Mouse (Mus musculus) T-helper 2 cell (primary cell): Measurements from ENCODE around the gene Stac.

Experiments
- in situ Hi-C: fragments of 300-600 bp; cut with MboI, MseI; formaldehyde crosslinking; loops from one replicate; pipeline ENCODE4 v1.15.1; 2025; ENCODE audit warnings: high pct_unique_total_duplicates

Stac gene

GRCm38 (mm10) chr9:111606603-111607002 is 83.5 kb downstream of the Stac start:
- in situ Hi-C loops: no loop called here

GRCm38 (mm10) chr9:111587527-111587926 is 102.6 kb downstream of the Stac start:
- in situ Hi-C loops: no loop called here

DNA sequence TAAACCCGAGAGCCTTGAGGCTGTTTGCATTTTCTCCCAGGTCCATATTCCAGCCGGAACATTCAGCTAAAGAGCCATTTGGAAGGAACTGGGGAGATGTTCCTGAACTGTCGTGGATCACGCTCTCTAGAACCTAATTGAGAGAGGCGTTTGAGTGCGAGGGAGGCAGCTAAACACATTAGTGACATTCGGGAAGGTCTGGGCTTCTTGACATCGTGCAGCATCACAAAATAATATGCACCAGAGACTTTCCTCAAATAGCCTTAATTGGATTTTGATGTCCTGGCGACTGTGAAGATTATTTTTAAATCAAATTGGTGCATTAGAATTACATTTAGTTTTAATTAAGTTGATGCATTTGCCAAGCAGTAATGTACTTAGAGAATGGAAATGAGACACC is 111.4 kb downstream of the Stac start:
- in situ Hi-C loops: loop anchor here (10.0 kb wide), 1 partner anchor 694 kb away; the partner anchor contains the start of gene Tmie

GRCm38 (mm10) chr9:111577453-111577852 is 112.7 kb downstream of the Stac start:
- in situ Hi-C loops: loop anchor here (10.0 kb wide), 1 partner anchor 693 kb away; the partner anchor contains the start of gene Tmie

DNA sequence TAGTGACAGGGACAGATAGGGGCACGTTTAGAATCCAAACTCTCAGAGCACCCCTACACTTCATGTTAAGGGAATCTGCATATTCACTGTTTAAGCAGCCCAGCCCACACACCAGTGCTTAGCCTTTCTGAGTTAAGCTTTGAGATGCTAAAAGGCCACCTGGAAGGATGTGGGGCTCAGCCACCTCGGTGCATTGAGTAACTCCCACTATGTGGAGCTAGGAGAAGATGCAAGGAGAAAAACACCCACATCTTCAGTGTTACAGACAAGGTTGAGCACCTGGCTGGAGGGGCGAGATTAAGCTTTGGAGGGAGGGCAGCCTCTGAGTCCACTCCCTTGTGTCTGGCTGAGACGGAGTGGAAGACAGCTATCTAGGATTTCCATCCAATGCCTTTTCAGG is 114.3 kb downstream of the Stac start:
- in situ Hi-C loops: loop anchor here (10.0 kb wide), 1 partner anchor 691 kb away; the partner anchor contains the start of gene Tmie

GRCm38 (mm10) chr9:111573836-111574235 is 116.3 kb downstream of the Stac start:
- in situ Hi-C loops: loop anchor here (10.0 kb wide), 1 partner anchor 689 kb away; the partner anchor contains the start of gene Tmie

- in situ Hi-C loops: loop anchor here (10.0 kb wide), 1 partner anchor 687 kb away; the partner anchor contains the start of gene Tmie
Observed at GRCm38 (mm10) chr9:111571619-111572018, 118.5 kb downstream of the Stac start.

DNA sequence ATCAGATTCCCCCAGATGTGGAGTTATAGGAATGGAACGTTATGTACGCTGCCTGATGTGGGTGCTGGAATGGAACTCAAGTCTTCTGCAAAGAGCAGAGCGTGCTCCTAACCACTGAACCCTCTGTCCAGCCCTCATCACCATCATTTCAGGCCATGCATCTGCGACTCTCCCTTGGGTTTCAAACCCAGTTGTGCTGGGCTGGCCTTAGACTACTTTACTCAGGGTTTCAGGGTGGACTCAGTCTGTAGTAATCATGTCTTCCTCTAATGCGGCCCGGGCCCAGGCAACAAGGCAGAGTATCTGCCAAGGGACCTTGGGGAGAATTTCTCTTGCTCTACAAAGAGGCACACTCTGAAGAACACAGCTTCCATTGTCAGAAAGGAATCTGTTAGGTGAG is 126.0 kb downstream of the Stac start:
- in situ Hi-C loops: no loop called here

DNA sequence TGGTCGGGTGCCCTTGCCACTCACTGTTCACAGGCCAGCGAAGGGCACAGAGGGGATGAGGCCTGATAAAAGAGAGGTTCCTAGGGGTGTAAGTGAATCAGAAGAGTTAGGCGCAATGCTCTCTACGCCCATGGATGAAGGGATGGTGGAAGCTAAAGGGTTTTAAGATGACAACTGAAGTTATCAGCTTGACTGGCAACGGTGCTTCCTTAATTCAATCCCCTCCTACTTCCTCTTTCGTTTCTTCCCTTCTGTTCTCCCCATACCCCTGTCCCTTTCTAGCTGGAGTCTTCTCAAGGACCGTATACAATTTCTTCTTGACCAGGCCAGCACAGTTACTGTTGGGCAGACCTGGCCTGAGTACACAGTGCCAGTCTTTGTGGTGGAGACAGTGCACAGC is 126.9 kb downstream of the Stac start:
- in situ Hi-C loops: no loop called here

DNA sequence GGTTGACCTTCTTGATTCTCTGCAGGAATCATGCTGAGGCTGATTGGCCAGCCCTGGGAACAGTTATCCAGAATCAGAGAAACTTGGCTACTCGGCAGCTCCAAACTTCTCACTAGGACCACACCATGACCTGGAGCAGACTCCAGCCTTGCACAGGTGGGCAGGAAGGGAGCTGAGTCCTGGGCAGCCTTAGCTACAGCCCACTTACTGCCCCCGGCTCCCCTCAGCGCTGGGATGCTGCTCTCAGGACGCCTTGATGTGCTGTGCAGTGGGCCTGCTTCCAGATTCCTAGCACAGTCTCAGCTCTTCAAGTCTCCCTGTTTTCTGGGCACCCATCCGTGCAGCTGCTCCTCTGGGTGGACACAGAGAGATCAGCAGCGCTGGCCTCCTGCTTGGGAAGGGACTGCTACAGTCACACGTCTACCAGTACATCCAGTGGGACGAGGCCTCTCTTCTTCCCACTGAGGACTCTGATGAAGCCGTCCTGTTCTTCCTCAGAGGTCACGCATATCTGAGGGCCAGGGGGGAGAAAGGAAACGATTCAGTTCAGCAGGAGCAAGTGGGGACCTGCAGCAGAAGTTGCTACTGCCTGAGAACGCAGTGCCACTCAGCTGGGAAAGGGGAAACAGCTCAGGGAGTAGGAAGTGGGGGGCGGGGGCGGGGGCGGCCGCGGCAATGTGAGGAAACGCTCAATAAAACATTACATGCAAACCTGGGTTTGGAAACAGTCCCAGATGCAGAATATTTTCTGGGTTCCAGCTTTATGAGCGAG is 127.7 kb downstream of the Stac start:
- in situ Hi-C loops: no loop called here

GRCm38 (mm10) chr9:111556699-111557098 is 133.4 kb downstream of the Stac start:
- in situ Hi-C loops: loop anchor here (10.0 kb wide), 1 partner anchor 358 kb away; no protein-coding TSS in a partner anchor

GRCm38 (mm10) chr9:111552865-111553264 is 137.3 kb downstream of the Stac start:
- in situ Hi-C loops: loop anchor here (10.0 kb wide), 1 partner anchor 362 kb away; no protein-coding TSS in a partner anchor

- in situ Hi-C loops: loop anchor here (10.0 kb wide), 1 partner anchor 363 kb away; no protein-coding TSS in a partner anchor
Observed at GRCm38 (mm10) chr9:111551461-111552190, 138.5 kb downstream of the Stac start.

DNA sequence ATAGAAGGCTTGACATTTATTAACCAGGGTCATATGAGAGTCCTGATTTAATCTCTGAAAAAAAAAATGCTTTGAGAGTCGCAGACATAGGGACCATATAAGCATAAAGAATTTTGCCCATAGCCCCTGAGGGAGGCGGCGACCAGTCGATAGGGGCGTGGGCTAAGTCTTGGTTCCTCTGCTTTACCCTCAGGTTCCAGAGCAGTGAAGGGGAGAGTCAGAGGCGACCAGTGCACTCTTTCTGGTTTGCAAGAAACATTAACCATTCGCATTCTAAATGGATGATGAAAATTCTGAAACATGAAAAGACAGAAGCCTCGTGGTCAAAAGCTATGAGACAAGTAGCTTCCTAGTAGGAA is 139.2 kb downstream of the Stac start:
- in situ Hi-C loops: loop anchor here (10.0 kb wide), 1 partner anchor 364 kb away; no protein-coding TSS in a partner anchor

DNA sequence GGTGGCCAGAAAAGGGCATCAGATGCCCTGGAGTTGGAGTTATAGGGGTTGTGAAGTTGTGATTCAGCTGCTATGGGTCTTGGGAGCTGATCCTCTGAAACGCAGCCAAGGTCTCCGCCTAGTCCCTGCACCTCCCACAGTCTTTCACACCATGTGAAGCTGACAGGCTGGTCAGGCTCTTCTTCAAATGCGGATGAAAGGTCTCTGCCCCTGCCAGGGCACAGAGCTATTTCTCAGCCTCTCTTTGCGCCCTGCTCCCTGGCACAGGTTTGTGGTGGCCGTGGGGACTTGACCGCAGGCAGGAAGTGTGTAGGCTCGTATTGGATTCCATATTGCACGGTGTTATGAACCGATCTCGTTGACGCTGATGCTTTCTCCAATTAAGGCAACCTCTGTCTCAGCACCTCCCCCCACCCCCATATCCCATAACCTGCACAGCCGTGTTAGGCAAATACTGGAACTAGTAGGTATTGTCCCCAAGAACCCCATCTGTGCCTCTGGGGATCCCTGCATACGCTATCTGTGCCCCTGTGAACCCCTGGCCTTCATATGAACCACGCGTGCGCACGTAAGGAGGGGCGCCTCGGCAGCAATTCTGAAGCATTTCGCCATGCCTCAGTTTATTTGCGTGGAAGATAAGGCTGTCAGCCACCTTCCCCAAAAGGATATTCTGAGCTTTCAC is 139.7 kb downstream of the Stac start:
- in situ Hi-C loops: loop anchor here (10.0 kb wide), 1 partner anchor 364 kb away; no protein-coding TSS in a partner anchor

GRCm38 (mm10) chr9:111542663-111543062 is 147.5 kb downstream of the Stac start:
- in situ Hi-C loops: no loop called here

GRCm38 (mm10) chr9:111535445-111536064 is 154.6 kb downstream of the Stac start:
- in situ Hi-C loops: no loop called here

GRCm38 (mm10) chr9:111534744-111535423 is 155.3 kb downstream of the Stac start:
- in situ Hi-C loops: no loop called here

GRCm38 (mm10) chr9:111523871-111524270 is 166.3 kb downstream of the Stac start:
- in situ Hi-C loops: no loop called here

GRCm38 (mm10) chr9:111523111-111523510 is 167.0 kb downstream of the Stac start:
- in situ Hi-C loops: no loop called here

GRCm38 (mm10) chr9:111522226-111522625 is 167.9 kb downstream of the Stac start:
- in situ Hi-C loops: no loop called here
